Mouse (Mus musculus) v-Abl transformed pro-B cells (cell line): ENCODE results near the gene Rrp1.
"Not testable (repeated sequence)": the region's sequence is repeated elsewhere in the genome, so short reads cannot be mapped to it uniquely, and the experiment has no call there.

Experiments
- in situ Hi-C, 2 experiments: fragments of 400-800 bp; cut with MboI; formaldehyde crosslinking; loops; one replicate each; pipeline ENCODE4 v1.15.1; 2025; ENCODE audit not compliant: unreplicated experiment in 2 of 2

Gene Rrp1

DNA sequence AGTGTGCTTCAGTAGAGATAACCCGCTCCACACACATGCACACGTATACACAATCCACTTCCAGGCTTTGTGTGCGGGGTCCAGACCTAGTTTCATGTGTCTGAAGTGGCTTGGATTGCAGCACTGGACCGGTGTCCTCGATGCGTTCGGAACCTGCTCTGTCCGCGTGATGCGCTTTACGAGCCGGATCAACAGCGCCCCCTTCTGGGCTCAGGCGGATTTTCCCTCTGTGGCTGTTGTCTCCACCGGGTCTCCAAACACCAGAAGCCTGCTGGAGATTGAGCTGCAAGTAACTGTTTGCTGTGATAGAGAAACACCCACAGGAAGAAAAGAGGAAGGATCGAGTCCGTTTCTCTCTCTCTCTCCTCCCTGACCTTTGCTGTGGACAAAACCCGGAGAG is 20.8 kb downstream of the Rrp1 start:
- in situ Hi-C loops: loop anchor here (5.0 to 25.0 kb wide), 3 partner anchors 110 to 355 kb away; partner anchors contain the start of genes Aire (in 2 of the 2), Dnmt3l (in 2 of the 2) and Pwp2 (in 1 of the 2)

DNA sequence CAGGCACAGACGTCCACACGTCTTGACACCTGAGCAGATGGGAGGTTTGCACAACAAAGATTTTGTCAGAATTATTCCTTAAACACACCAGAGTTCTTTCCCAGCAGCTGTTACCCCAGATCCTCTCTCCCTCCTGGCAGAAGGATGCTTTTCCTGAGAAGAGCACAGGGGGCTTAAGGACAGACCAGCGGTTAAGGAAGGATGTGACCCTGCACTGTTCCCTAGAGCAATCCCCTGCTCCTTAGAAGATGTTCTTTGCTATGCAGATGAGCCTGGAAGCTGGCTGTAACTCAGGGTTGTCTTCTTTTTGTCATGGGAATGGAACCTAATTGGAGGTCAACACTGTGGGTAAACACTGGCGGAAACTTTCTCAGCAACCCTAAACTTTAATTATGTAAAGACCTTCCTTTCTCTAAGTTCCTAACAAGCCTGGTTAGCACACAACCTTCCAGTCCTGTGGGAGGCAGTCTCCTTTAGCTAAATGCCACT is 21.8 kb downstream of the Rrp1 start:
- in situ Hi-C loops: loop anchor here (5.0 to 25.0 kb wide), 3 partner anchors 109 to 354 kb away; partner anchors contain the start of genes Aire (in 2 of the 2), Dnmt3l (in 2 of the 2) and Pwp2 (in 1 of the 2)

DNA sequence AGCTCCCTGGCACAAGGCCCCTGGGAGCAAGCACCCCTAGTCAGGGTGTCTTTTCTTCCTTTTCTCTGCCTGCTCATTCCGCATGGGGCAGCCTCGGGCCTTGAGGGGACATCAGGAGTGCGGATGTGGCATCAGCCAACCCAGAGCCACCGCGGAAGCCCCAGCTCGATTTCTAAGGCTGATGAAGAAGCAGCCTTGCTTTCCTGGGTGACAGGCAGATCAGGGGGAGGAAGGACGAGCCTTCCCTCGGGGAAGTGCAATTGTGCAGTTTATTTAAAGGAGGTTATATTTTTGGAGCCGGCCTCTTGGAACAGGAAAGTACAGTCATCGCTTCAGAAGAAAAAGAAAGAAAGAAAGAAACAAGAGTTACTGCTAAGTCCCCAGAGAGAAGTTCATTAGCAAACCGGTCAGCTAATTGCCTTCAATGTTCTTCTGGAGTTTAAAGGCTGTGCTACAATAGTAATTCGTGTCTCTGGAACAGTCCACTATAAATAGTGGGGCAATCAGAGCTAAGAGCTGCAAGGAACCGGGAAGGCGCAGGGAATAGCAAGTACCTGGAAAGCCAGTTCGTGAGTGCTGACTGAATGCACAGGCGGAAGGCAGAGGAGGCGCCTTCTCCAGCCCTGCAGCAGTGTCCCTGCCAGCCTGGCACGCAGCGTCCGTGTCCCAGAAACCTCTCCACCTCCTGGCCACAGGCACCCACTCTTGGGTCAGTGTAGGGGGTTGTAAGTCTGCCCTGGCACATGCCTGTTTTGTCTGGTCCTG is 24.4 kb downstream of the Rrp1 start:
- in situ Hi-C loops: loop anchor here (25.0 kb wide), 1 partner anchor 351 kb away; the partner anchor contains the start of genes Aire (in 2 of the 2) and Dnmt3l (in 2 of the 2)

DNA sequence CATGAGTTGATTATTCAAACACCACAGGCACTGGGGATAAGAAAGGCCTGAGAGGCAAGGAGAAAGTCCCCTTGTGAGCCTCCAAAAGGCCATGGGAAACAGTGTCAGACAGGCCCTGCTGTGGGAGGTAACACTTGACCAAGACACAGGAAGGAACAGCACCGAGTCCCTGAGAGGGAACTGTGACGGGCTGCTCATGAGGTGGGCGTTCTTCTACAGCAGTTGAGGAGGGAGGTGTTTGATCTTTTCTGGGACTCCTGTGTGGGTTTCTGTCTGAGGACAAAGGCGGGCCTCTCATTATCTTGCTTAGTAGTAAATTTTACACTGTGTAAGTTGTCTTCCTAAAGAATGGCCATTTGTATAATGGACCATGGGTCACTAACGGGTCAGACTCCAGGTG is 27.3 kb downstream of the Rrp1 start:
- in situ Hi-C loops: loop anchor here (25.0 kb wide), 1 partner anchor 348 kb away; the partner anchor contains the start of genes Aire (in 2 of the 2) and Dnmt3l (in 2 of the 2)

DNA sequence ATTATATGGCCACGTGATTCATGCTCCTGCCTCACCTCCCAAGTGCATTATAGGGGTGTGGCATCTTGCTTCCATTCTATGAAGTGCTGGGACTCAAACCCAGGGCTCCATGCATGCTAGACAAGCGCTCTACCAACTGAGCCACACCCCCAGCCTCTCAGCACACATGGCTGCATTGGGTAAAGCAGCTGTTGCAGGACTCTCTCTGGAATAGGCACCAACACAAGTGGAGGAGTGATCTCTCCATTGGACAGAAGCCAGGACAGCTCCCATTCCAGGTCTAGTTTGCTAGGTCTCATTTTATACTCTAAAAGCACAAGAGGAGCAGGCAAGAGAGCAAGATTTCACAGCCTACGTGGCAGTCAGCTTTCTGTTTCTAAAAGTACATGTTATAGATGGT is 29.3 kb downstream of the Rrp1 start:
- in situ Hi-C loops: loop anchor here (25.0 kb wide), 1 partner anchor 346 kb away; the partner anchor contains the start of genes Aire (in 2 of the 2) and Dnmt3l (in 2 of the 2)

DNA sequence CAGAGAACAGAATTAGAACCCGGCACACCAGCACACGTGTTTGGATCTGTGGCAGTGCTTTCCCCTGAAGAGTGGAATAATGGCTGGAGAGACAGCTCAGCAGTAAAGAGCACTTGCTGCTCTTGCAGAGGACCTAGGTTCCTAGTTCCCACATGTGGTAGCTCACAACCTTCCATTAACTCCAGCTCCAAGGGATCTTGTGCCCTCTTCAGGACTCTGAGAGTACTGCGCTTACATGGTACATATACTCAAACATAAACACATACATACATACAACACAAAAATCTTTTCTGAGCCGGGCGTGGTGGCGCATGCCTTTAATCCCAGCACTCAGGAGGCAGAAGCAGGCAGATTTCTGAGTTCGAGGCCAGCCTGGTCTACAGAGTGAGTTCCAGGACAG is 34.3 kb downstream of the Rrp1 start:
- in situ Hi-C loops: loop anchor here (25.0 kb wide), 1 partner anchor 341 kb away; the partner anchor contains the start of genes Aire (in 2 of the 2) and Dnmt3l (in 2 of the 2)

DNA sequence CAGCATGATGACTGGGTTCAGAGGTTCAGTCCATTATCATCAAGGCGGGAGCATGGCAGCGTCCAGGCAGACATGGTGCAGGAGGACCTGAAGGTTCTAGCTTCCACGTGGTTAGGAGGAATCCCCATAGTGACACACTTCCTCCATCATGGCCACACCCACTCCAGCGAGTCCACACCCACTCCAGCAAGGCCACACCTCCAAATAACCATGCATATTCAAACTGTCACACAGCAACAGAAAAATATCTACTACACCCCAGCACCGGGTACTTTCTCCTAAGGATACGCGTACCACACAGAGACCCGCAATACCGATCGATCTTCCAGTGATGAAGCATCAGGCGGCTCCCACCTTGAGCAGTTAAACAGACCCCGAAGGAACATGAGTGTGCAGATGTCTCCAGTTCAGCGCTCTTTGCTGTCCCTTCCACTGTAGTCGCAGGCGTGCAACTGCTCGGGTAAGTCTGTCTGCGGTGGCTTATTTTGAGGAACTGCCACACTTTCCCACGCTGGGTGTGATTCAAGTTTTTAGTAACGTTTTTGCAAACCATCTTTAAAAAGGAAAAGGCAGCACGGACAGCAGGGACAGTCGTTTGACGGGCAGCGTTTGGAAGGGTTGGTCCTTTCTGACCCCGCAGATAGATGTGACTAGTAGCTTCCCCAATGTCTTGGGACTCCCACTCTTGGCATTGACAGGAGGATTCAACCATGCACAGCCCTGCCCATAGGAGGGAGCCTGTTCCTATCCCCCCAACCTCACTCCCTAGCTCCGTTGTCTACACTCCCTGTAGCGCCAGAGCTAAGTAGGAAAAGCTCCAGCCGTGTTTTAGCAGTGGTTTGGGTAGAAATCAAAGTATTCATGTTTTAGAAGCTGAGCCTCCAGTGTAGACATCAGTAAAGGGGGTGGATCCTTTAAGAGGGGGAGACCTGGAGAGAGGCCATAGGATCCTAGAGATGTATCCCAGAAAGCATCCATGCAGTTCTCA is 39.9 kb downstream of the Rrp1 start:
- in situ Hi-C loops: no loop called here

DNA sequence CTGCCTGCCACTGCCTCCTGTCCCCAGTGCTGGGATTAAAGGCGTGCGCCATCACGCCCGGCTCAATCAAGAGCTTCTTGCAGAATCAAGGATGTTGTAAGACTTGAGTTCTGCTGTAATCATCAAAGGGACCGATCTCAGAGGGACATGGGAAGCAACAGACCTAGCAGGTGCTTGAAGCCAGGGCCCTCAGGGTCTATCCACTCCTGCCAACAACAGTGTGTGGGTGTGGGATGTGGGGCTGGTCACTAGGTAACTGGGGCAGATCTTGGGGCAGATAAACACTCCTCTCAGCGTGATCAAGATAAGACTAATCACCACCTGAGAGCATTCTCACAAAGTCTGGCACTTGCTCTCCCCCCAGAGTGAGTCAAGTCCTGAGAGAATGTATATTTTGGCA is 41.1 kb downstream of the Rrp1 start:
- in situ Hi-C loops: no loop called here

DNA sequence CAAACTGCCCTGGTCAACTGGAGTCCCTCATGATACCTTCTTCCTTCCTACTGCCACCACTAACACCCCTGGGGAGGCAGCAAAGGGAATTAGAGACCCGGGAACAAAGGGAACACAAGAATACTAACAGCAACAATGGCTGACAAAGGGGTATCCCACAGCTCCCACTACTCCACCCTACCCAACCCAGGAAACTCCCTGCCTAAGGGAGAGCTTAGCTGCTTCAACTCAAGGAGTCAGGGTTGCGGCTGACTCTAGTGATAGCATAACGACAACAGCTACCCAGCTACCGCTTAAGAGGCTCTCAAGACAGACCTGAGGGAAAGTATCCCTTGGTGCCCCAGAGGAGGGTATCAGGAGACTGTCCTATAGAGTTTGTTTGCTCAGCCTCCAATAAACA is 45.3 kb downstream of the Rrp1 start:
- in situ Hi-C loops: no loop called here

DNA sequence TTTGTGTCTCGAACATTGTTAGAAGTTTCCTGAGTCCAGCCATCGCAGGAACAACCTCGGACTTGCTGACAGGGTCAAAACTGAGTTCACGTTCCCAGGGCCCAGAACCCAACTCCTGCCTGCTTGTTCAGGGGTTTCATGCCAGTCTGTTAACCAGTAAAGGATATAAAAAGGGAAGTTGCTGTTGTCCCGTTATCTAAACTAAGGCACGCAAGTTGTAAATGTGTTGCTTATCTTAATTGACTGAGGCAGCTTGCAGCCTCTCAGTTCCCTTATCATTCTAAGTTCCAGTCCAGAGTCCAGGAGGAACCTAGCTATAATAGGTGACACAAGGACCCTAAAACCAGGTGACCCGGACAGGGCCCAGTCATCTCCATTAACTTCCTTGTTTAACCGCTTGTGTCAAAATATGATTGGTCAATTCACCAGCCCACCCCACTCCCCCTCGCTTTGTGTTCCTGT is 46.0 kb downstream of the Rrp1 start:
- in situ Hi-C loops: no loop called here

DNA sequence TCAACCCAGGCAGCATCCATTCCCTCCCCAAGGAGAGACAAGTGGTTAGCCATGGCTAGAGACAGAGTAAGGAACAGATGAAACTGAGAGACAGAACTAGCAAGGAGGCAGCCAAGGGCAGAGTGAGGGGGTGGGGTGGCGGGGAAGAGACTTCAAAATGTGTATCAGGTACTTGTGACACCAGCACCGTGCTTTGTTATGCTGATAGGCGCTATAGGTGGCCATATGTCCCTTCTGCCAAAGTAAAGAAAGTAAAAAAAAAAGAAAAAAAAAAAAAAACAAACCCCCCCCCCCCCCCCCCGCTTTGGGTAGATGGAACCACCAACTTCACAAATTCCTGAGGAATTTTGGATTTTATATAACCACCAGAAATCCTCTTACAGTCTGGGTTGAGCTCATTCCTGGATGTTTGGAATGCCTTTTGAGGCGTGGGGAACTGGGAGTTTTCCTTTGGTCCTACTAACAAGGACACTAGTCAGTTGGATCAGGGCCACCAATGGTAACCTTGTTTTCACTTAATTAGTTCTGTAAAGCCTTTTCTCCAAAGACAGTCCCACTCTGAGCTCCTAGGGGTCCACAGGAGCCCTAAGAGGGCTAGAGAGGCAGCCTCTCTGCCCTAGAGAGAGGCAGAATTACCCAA is 46.5 kb downstream of the Rrp1 start:
- in situ Hi-C loops: no loop called here

DNA sequence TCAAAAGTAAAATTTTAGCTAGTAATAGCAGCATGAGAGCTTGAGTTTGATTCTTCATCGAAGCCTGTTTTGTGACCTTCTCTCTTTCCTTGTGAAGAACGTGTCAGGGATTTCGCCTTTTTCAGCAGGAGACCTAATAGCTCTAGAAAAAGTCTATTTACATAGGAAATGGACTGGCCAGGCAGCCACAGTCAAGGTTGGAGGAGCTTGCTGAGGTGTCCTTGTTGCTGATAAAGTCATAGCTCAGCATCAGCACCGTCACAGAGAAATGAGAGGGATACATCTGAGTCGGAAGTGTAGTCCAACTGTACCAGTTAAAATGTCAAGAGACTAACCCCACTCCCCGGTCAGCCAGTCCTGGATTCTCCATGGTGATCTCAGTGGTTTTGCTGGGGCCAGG is 47.3 kb downstream of the Rrp1 start:
- in situ Hi-C loops: no loop called here

DNA sequence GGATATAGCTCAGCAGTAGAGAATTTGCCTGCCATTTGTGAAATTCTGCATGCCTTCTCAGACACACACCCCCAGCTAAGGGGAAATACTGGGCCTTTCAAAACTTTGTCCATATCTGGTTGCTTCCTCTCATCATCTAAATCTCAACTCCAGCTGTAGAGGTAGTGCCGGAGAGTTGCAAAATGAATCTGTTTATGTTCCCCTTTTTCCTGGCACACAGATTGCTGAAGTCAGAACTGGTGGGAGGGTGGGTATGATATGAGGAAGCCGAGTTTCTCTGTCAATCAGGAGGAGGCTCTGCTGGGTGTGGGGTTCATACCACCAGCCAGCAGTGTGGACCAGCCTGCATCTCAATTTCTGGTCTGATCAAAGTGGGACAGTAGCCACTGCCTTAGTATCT is 48.7 kb downstream of the Rrp1 start:
- in situ Hi-C loops: no loop called here

DNA sequence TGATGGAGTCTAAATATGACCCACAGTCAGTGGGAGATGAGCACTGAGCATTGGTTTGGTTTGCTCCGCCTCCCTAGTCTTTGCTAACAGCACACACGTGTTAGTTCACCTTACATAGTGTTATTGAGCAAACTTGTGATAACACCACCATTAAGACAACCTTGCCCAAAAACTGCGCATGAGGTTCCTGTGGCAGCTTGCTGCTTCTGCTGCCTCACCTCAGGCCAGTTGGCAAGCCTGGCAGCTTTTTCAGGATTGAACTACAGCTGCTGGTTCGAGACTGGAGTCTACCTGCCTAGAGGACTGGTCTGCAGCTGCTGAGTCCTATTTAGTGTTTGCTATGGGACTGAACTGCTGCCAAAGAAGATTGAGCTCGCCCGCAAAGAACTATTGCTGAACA is 49.5 kb downstream of the Rrp1 start:
- in situ Hi-C loops: no loop called here

DNA sequence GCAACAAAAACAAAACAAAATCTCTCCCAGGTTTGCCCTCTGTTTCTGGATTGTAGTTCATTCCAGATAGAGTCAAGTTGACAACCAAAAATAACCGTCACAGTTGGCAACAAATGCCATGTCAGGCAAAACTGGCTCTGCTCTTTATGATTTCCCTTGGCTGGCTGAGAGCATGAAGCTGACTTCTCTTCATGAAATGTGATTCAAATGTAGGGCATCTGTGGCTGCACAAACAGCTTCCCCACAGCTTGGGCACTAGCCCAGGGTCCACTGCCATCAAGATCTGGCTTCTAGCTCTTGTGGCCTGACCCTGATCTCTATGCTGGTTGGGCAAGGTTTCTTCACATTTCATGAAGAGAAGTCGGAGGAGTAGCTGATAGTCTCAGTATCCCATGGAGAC is 50.9 kb downstream of the Rrp1 start:
- in situ Hi-C loops: no loop called here

DNA sequence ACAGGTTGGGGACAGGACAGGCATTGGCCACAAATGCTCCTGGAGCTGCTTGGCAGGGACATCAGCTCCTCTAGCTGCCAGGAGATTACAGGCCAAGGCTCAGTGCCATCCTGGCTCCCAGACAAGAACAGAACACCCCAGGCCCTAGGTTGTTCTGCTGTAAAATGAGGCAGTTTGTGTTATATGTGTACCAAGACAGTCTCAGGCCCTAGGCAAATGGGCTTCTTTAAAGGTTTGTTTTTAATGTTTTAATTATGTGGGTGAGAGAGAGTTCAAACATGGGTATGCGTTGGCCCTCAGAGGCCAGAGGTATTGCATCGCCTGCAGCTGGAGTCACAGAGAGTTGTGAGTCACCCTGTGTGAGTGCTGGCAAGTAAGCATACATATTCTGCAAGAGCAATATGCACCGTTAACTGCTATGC is 52.5 kb downstream of the Rrp1 start:
- in situ Hi-C loops: no loop called here

DNA sequence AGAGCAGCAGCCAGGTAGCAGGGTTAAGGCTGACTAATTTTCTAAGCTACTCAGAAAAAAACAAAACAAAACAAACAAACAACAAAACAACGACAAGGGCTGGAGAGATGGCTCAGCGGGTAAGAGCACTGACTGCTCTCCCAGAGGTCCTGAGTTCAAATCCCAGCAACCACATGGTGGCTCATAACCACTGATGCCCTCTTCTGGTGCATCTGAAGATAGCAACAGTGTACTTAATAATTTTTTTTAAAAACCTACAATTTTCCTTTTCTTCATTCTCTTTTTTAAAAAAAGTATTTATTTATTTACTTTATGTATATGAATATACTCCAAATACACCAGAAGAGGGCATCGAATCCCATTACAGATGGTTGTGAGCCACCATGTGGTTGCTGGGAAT is 53.8 kb downstream of the Rrp1 start:
- in situ Hi-C loops: not testable (repeated sequence)

DNA sequence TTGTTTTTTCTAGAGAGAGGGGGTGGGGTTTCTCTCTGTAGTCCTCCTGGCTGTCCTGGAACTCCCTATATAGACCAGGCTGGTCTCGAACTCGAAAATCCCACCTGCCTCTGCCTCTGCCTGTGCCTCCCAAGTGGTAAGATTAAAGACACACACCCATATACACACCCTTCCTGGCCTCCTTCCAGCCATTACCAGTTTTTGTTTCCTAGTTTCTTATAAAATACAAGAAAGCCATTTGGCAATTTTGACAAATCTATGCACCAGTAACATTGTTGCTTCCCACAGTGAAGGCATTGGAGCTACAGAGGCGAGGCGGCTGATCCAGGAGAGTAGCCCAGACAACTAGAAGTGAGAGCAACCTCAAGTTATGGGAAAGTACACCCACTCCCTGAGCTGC is 54.6 kb downstream of the Rrp1 start:
- in situ Hi-C loops: no loop called here

DNA sequence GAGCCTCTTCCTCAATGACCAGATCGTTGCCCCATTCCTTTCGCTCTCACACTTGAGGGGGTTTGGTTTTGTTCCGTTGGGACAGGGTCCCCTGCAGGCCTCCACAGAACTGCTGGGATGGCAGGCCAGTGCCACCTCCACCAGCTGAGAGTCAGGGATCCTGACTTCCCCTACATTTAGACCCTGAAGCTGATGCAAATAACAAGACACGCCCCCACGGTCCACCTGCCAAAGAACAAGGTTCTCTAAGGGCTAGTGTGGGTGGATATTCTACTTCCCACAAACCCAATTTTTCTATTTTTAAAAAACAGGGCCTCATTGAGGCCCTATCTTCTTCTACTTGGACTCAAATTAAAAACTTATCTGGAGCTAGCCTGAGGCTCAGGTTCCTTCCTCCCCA is 55.1 kb downstream of the Rrp1 start:
- in situ Hi-C loops: no loop called here

DNA sequence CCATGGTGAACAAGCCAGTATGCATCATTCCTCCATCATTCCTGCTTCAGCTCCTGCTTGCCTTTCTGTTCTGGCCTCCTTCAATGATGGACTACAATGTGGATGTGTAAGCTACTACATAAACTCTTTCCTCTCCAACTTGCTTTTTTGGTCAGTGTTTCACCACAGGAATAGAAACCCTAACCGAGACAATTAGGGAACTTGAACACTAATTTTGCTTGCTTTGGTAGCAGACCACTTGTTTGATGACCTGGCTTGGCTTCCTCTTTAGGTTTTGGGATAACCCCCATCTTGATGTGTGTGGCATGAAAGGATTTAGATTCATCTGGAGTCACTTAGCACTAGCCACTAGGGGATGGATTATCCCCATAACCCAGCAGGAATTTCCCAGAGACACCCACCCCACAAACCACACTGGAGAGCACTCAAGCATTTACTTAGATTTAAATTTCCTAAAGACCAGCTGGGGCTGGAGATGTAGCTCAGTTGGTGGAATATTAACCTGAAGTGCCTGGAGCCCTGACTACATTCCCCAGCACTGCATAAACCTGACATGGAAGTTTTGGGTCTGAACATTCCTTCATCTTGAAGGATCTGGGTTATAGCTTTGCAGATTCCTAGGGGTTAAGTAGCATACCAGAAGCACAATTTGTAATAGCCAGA is 56.8 kb downstream of the Rrp1 start:
- in situ Hi-C loops: no loop called here
